Mouse (Mus musculus) stomach, postnatal 0 days (tissue): ENCODE results near the gene Tkt. TPM values are rescaled to one million over a fixed set of nuclear protein-coding genes. Genes with fewer than 3 reads are reported as not detected.

Experiments used
- ATAC-seq: fragments of 200-750 bp; cut with Nextera tagmentation; 2 replicates; pipeline ENCODE4 v1.8.0; 2017; ENCODE audit not compliant: low FRiP score, low TSS enrichment
- DNase-seq: peaks from one replicate; pipeline ENCODE4 v3.0.0-alpha.2; 2016; ENCODE audit warnings: low spot score
- H3K27ac ChIP-seq: fragments of 300-500 bp; sonication (generic); replicated peaks from 2 replicates; pipeline ENCODE4 v1.5.1; 2014; ENCODE audit warnings: mild to moderate bottlenecking, control low read depth
- H3K27me3 ChIP-seq: fragments of 300-500 bp; sonication (generic); 2 replicates; pipeline ENCODE4 v1.6.1; 2014; ENCODE audit warnings: low read length; ENCODE audit not compliant: control insufficient read depth, insufficient read depth
- H3K36me3 ChIP-seq: fragments of 300-500 bp; sonication (generic); 2 replicates; pipeline ENCODE4 v1.6.1; 2014; ENCODE audit warnings: low read length, mixed read lengths; ENCODE audit not compliant: control insufficient read depth, insufficient read depth
- H3K4me1 ChIP-seq: fragments of 300-500 bp; sonication (generic); replicated peaks from 2 replicates; pipeline ENCODE4 v1.6.1; 2014; ENCODE audit warnings: antibody characterized with exemption; ENCODE audit not compliant: control insufficient read depth, insufficient read depth
- H3K4me2 ChIP-seq: fragments of 300-500 bp; sonication (generic); replicated peaks from 2 replicates; pipeline ENCODE4 v1.6.1; 2014; ENCODE audit warnings: low read depth, mild to moderate bottlenecking, control low read depth, moderate library complexity
- H3K4me3 ChIP-seq: fragments of 300-500 bp; sonication (generic); 2 replicates; pipeline ENCODE4 v1.5.1; 2014; ENCODE audit warnings: low read depth, low read length, control low read depth
- H3K9ac ChIP-seq: fragments of 300-500 bp; sonication (generic); 2 replicates; pipeline ENCODE4 v1.6.1; 2014; ENCODE audit warnings: mild to moderate bottlenecking, low read length, control low read depth, mixed read lengths
- H3K9me3 ChIP-seq: fragments of 300-500 bp; sonication (generic); 2 replicates; pipeline ENCODE4 v1.6.1; 2016; ENCODE audit warnings: low read length; ENCODE audit not compliant: control insufficient read depth
- CTCF ChIP-seq: IDR thresholded peaks from 2 replicates; pipeline ENCODE4 v1.5.1; 2016; ENCODE audit warnings: antibody characterized with exemption, low read depth, mild to moderate bottlenecking, moderate library complexity
- EP300 ChIP-seq: optimal IDR thresholded peaks from 2 replicates; pipeline ENCODE3; 2016; ENCODE audit warnings: antibody characterized with exemption
- WGBS: fragments of 180-500 bp; shearing (Covaris S2); extraction: QIAGEN DNeasy Blood & Tissue Kit; methylation state at CpG from one replicate; pipeline ENCODE4 v1.1.7; 2014; 5-methylcytosine and 5-hydroxymethylcytosine counted together
- microRNA-seq: library from miRNA; unstranded; fragments of <30 nt; microRNA quantifications from one replicate; pipeline ENCODE4, GENCODE M21; 2016
- polyA plus RNA-seq: library from polyadenylated mRNA; unstranded; fragments of >200 nt; fragmentation: Nextera tagmentation; extraction: Ambion mirVana; gene quantifications from 2 replicates; pipeline ENCODE4 v1.2.1, GENCODE M21; 2015

Tkt gene
- polyA plus RNA-seq, 1 experiment from 2014 or later: 200 TPM

GRCm38 (mm10) chr14:30619982-30620578 is 71.9 kb downstream of the Tkt start:
- Histone ChIP-seq H3K4me1 (no peaks in the 10 kb centered on the region; the same call in 1 of the 2 replicates), H3K9ac (no peak overlapping the region), H3K9me3 (no peaks in the 10 kb centered on the region), H3K4me3 (no peak overlapping the region), H3K27me3 (no peaks in the 10 kb centered on the region), H3K36me3 (no peaks in the 10 kb centered on the region), H3K27ac (no peak overlapping the region), H3K4me2 (no peak overlapping the region)
- ATAC-seq: no peak
- 79% methylated on average over 7 of the region's 7 CpGs for WGBS
- TF ChIP-seq EP300: no peak
- TF ChIP-seq CTCF: no peak
- no peak for DNase-seq

GRCm38 (mm10) chr14:30622130-30622529 is 74.0 kb downstream of the Tkt start:
- DNase-seq (no peak), ATAC-seq (no peak)
- no peaks in the 10 kb centered on the region for H3K9me3 ChIP-seq
- H3K4me2 ChIP-seq: no peak overlapping the region
- H3K9ac ChIP-seq: 0 out of 2 replicates have a peak overlapping the region, but pooled peaks have one; percentile 27
- TF ChIP-seq EP300 (no peak), CTCF (no peak)
- no peaks in the 10 kb centered on the region for H3K36me3 ChIP-seq
- WGBS: 66% methylated on average over 7 of the region's 7 CpGs
- no peaks in the 10 kb centered on the region for H3K27me3 ChIP-seq
- H3K4me1 ChIP-seq: peaks cover 2% of the 10 kb centered on the region; the same call in 1 of the 2 replicates
- no peak overlapping the region for H3K4me3 ChIP-seq
- no peak overlapping the region for H3K27ac ChIP-seq

- WGBS: 87% methylated on average over 8 of the region's 8 CpGs
- ATAC-seq (no peak), DNase-seq (no peak)
- Histone ChIP-seq H3K9ac (no peak overlapping the region), H3K36me3 (no peaks in the 10 kb centered on the region), H3K27ac (no peak overlapping the region), H3K9me3 (no peaks in the 10 kb centered on the region), H3K4me3 (no peak overlapping the region), H3K4me1 (peaks cover 2% of the 10 kb centered on the region; the same call in 1 of the 2 replicates), H3K27me3 (no peaks in the 10 kb centered on the region), H3K4me2 (no peak overlapping the region)
- TF ChIP-seq CTCF: no peak
- no peak for TF ChIP-seq EP300
Measured at GRCm38 (mm10) chr14:30622556-30622955, 74.4 kb downstream of the Tkt start.

Small RNA genes within 50 kb of the gene (microRNA-seq; reads per million reads assigned to microRNA genes)
- gene Mir3076: 3.9 reads per million, percentile 4 among the genes with 10 or more reads in this experiment

Other genes starting within 250 kb of the Tkt start
- gene Dcp1a, start 68.8 kb upstream of the Tkt start, polyA plus RNA-seq: 5.2 and 6.7 TPM in 2 replicates
- gene Cacna1d, start 56.9 kb upstream of the Tkt start, polyA plus RNA-seq: 2.2 TPM in 2 replicates
- gene Prkcd, start 77.9 kb downstream of the Tkt start, polyA plus RNA-seq: 62.8 and 72.3 TPM in 2 replicates
- 12.1 and 12.3 TPM in 2 replicates for gene Rft1, start 106.0 kb downstream of the Tkt start, polyA plus RNA-seq
- gene Sfmbt1, start 166.5 kb downstream of the Tkt start, polyA plus RNA-seq: 5.4 and 6.2 TPM in 2 replicates